Mouse (Mus musculus): ENCODE data around the gene Prex1. TPM values are rescaled to one million over a fixed set of nuclear protein-coding genes. Genes with fewer than 3 reads are reported as not detected.

Gene Prex1
- polyA plus RNA-seq, 1 experiment from 2014 or later: 38.8 TPM

DNA sequence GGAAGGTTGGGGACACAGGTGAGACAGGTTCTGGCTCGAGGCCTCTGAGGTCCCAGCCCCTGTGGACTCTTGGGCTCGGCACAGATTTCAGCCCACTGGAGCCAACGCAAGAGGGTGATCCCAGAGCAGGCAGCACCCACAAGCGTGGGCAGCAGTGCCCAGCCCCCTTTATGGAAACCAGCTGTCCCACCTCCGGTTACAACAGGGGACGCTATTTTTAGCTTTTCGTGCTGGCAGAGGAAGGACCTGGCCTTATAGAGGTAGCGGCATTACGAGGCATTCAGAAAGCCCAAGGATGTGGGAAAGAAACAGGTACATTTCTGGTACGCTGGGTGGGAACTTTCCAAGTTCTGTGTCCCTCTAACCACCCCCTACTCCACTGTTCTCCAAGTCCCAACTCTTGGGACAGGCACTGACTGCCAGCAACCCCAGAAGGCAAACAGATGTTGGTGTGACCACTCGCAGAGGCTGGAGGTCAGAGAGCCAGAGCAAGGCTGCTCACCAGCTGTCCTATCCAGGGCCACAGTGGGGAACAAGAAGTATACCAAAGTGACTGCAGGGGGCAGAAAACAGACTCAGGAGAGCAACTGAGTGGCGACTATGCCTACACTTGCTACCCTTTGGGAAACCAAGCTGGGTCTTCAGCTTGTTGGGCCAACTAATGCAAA is 108.3 kb downstream of the Prex1 start:
- Histone ChIP-seq H3K36me3 (peaks cover 9% of the 10 kb centered on the region; the same call in 1 of the 2 replicates), H3K4me3 (no peak overlapping the region), H3K4me2 (replicated peaks) (no peak overlapping the region), H3K9ac (replicated peaks) (no peak overlapping the region), H3K27me3 (no peaks in the 10 kb centered on the region), H3K4me1 (0 out of 2 replicates have a peak, but pooled peaks cover 4% of the 10 kb centered on the region), H3K9me3 (no peaks in the 10 kb centered on the region), H3K27ac (replicated peaks) (no peak overlapping the region)
- WGBS: 85% methylated on average over 12 of the region's 12 CpGs
- no peak for ATAC-seq (replicated peaks)

DNA sequence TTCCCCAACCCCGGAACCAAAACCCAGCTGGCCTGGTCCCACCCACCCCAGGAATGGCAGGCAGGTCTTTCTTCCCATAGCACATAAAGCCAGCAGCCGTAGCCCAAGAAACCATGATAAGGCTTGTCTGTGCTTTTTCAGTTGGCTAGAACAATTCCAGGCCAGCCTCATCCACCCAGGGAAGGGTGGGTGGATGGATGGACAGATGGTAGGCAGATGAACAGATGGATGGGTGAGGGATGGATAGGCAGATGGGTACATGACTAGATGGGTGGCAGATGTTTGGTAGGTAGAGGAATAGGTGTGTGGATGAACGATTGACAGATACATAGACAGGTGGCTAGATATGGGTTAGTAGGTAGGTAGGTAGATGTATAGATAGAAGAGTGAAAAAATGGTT is 110.7 kb downstream of the Prex1 start:
- peaks cover 9% of the 10 kb centered on the region; the same call in 1 of the 2 replicates for H3K36me3 ChIP-seq
- H3K27ac ChIP-seq (replicated peaks): no peak overlapping the region
- H3K9me3 ChIP-seq: no peaks in the 10 kb centered on the region
- H3K9ac ChIP-seq (replicated peaks): no peak overlapping the region
- H3K27me3 ChIP-seq: no peaks in the 10 kb centered on the region
- ATAC-seq (replicated peaks): no peak
- no peak overlapping the region for H3K4me2 ChIP-seq (replicated peaks)
- no peak overlapping the region for H3K4me3 ChIP-seq
- H3K4me1 ChIP-seq: no peaks in the 10 kb centered on the region
- WGBS: 86% methylated on average over 3 of the region's 3 CpGs

DNA sequence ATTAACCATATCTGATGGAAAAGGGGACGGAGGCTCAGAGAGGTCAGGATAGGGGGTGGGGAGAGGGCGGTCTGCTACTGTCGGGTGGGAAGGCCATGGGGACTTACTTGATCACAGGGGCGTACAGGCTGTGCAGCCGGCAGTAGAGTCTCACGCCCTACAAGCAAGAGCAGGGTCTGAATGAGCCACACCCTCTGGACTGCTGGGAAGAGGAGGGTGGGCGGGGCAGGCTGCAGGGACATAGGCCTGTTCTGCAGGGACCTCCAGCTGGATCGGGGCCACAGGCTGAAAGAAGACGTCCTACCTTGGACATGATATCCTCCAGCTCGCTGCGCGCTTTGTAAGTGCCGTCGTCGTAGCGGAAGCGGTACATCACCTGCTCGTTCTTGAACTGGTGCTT is 112.2 kb downstream of the Prex1 start:
- H3K4me2 ChIP-seq (replicated peaks): no peak overlapping the region
- 89% methylated on average over 18 of the region's 18 CpGs for WGBS
- no peak for ATAC-seq (replicated peaks)
- H3K4me1 ChIP-seq: no peaks in the 10 kb centered on the region
- peaks cover 9% of the 10 kb centered on the region; the same call in 1 of the 2 replicates for H3K36me3 ChIP-seq
- H3K9ac ChIP-seq (replicated peaks): no peak overlapping the region
- H3K4me3 ChIP-seq: no peak overlapping the region
- H3K9me3 ChIP-seq: no peaks in the 10 kb centered on the region
- no peaks in the 10 kb centered on the region for H3K27me3 ChIP-seq
- H3K27ac ChIP-seq (replicated peaks): no peak overlapping the region

DNA sequence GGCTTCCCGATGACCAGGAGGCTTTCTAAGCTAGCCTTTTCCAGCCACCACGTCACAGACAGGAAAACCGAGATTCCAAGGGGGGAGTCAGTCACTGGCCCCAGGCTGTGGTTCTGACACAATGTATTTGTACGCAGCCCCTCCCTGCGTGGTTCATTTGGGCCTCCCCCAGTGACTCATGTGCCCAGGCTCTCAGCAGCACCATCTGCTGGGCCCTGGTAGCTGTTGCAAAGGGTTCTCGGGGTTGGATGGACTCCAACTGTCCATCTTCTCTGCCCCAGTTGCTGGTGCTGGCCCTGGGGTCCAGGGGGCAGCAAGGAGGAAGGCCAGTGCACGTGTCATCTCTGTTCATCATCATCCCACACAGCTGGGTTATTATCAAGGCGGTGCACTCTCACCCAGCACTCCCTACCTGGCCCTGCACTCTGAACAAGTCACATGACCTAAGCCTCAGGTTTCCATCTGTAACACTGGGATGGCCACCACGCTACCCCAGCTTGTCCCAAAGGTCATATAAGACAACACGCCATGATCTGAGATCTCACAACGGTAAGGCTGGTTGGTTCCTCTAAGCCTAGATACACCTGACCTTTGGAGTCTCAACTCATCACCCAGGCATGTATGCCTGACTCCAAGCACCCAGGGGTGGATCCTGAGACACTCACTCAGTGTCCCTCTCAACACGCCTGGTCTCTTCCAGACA is 115.0 kb downstream of the Prex1 start:
- Histone ChIP-seq H3K4me3 (no peak overlapping the region), H3K27ac (replicated peaks) (no peak overlapping the region), H3K36me3 (peaks cover 9% of the 10 kb centered on the region; the same call in 1 of the 2 replicates), H3K9me3 (no peaks in the 10 kb centered on the region), H3K4me1 (no peaks in the 10 kb centered on the region), H3K9ac (replicated peaks) (no peak overlapping the region), H3K27me3 (no peaks in the 10 kb centered on the region), H3K4me2 (replicated peaks) (no peak overlapping the region)
- WGBS: 88% methylated on average over 12 of the region's 12 CpGs
- ATAC-seq (replicated peaks): no peak

DNA sequence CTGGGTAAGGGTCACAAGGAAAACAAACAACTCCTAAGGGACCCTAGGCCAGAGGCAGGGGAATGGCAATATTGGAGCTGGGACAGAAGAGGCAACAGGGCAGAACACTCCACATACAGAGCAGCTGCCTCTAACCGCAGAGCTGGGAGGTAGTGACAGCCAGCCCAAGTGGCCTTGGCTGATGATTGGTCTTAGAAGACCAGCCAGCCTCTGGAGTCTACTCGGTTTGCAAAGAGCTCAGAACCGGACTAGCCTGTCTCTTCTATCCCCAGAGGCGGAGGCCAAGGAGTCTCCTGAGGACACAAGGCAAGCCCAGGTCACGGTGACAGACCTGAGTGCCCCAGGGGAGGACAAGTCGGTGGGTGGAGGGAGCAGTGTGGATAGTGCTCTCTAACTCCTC is 115.9 kb downstream of the Prex1 start:
- H3K27me3 ChIP-seq: no peaks in the 10 kb centered on the region
- WGBS: 90% methylated on average over 6 of the region's 6 CpGs
- no peak for ATAC-seq (replicated peaks)
- no peak overlapping the region for H3K27ac ChIP-seq (replicated peaks)
- H3K4me1 ChIP-seq: no peaks in the 10 kb centered on the region
- H3K9me3 ChIP-seq: no peaks in the 10 kb centered on the region
- peaks cover 9% of the 10 kb centered on the region; the same call in 1 of the 2 replicates for H3K36me3 ChIP-seq
- no peak overlapping the region for H3K4me2 ChIP-seq (replicated peaks)
- no peak overlapping the region for H3K9ac ChIP-seq (replicated peaks)
- H3K4me3 ChIP-seq: no peak overlapping the region

DNA sequence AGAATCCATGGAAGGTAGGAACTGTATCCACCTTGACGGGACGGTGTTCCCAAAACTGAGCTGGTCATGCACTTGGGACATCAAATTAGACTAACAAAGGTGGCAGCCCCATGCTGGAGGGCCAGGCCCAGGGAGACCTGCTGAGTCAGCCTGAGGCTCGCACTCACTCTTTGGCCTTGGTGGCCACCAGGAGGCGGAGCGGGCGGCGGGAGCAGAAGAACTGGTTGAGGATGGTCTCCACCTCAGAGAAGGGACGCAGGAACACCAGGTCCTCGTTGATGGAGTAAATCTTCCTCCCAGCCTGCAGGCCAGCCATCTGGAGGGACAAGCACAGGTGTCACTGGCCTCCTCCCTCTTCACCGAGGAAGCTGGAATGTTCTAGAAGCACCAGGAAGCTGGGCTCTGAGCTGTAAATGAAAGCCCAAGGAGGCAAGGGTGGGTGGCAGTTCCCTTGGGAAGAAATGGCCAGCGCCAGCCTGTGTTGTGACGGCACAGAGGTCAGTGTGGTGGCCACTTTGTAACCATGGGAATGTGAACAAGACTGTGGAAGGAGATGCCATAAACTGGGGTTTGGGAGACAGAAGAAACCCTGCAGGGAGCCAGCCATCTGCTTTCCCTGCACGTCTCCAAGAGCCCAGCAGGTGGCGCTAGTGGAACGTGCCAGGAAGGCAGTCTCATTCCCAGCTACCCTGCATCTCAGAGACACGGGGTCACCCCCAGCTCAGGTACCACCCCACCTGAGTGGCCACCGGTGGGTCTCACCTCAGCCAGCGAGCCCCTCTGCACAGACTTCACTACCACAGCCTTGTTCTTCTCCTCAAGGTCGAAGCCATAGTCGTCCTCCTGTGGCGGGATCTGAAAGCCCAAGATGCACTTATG is 121.4 kb downstream of the Prex1 start:
- H3K4me1 ChIP-seq: no peaks in the 10 kb centered on the region
- H3K4me3 ChIP-seq: no peak overlapping the region
- no peaks in the 10 kb centered on the region for H3K27me3 ChIP-seq
- H3K27ac ChIP-seq (replicated peaks): no peak overlapping the region; the same call in 1 of the 2 replicates
- peak; percentile 68 for ATAC-seq (replicated peaks)
- H3K9me3 ChIP-seq: no peaks in the 10 kb centered on the region
- no peak overlapping the region for H3K9ac ChIP-seq (replicated peaks)
- 37% methylated on average over 21 of the region's 21 CpGs for WGBS
- H3K4me2 ChIP-seq (replicated peaks): no peak overlapping the region
- H3K36me3 ChIP-seq: peaks cover 5% of the 10 kb centered on the region; the same call in 1 of the 2 replicates

DNA sequence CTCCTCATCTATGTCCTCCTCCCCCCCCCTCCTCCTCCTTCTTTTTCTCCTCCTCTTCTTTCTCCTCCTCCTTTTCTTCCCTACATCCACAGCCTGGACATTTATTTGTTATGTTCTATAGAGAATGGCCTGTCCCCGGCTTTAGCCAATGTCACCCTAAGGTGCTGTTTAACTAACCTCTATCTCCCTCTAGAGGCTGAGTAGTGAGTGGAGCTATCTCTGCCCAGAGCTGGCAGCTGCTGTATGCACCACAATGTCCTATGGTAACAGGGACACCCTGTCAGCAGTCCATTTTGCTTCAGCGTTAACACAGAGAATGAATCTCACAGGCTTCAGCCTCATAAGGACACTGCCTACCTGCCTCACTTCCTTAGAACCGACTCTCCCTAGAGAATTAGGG is 129.1 kb downstream of the Prex1 start:
- Histone ChIP-seq H3K4me2 (replicated peaks) (no peak overlapping the region), H3K27me3 (no peaks in the 10 kb centered on the region), H3K4me3 (no peak overlapping the region), H3K27ac (replicated peaks) (no peak overlapping the region), H3K9me3 (no peaks in the 10 kb centered on the region), H3K4me1 (no peaks in the 10 kb centered on the region), H3K36me3 (peaks cover 25% of the 10 kb centered on the region), H3K9ac (replicated peaks) (no peak overlapping the region)
- ATAC-seq (replicated peaks): no peak
- 79% methylated on average over 3 of the region's 3 CpGs for WGBS

DNA sequence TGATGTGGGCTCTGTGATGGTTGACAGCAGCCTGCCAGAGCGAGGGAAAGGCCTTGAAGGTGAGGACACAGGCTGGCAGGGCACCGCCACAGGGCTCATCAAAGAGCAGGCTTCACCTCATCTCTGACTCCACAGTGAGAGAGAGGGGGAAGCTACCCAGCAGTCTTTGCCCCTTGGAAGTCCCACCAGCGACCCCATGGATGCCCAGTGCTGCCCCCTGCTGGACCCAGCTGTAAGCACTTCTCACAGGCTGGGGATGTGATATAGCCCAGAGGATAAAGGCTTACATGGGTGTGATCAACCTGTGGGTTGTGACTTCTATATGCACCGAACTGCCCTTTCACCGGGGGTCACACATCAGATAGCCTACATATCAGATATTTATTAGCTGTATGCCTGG is 130.3 kb downstream of the Prex1 start:
- no peaks in the 10 kb centered on the region for H3K4me1 ChIP-seq
- 94% methylated on average over 5 of the region's 5 CpGs for WGBS
- no peak overlapping the region for H3K4me2 ChIP-seq (replicated peaks)
- ATAC-seq (replicated peaks): no peak
- H3K9ac ChIP-seq (replicated peaks): no peak overlapping the region
- H3K4me3 ChIP-seq: no peak overlapping the region
- no peaks in the 10 kb centered on the region for H3K9me3 ChIP-seq
- H3K36me3 ChIP-seq: peaks cover 29% of the 10 kb centered on the region
- H3K27me3 ChIP-seq: no peaks in the 10 kb centered on the region
- no peak overlapping the region for H3K27ac ChIP-seq (replicated peaks)

DNA sequence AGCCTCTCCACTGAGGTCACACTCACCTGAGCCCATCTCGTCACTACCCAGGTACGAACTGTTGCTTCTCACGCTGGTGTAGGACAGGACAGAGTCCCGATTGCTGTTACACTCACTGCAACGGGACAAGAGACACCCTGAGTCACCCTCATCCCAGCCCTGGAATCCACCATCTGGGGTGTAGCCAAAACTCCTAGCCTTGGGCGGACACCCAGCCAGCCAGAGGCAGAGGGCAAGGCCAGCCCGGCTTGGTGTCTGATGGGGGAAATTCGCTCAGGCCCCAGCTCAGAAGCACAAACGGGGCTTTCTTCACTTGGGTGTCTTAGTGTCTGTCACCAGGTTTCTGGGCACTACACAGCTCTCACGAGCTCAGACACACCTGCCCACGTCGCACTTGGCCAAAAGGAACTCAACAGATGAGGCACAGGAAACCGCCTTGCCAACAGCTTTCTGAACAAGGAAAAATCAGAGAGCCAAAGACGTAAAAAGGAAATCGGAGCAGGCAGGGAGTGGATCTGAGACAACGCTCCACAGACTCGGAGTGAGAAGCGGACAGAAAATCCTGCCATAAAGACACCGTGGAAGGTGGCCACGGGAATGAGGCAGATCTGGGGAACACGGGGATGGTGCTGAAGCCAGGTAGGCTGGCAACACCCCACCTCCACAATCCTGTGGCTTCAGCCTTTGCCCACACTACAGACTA is 131.6 kb downstream of the Prex1 start:
- H3K9me3 ChIP-seq: no peaks in the 10 kb centered on the region

DNA sequence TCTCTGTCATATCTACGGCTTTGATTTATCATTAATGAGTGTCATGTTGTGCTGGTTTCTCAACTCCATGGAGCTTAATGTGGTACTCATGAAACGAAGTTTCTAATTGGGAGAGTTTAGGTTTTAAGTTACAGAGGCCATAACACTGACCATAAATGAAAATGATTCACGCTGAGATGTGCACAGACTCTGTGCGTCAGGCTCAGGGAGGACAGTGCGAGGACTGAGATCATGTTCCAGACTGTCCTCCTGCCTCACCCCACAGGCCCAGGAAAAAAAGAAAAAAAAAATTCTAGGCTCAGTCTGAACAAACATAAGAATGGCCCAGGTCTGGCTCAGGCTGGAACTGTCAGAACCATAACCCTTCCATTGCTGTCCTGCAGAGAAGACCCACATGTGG is 133.8 kb downstream of the Prex1 start:
- Histone ChIP-seq H3K4me1 (no peaks in the 10 kb centered on the region), H3K9ac (replicated peaks) (no peak overlapping the region), H3K9me3 (no peaks in the 10 kb centered on the region), H3K4me2 (replicated peaks) (no peak overlapping the region), H3K4me3 (no peak overlapping the region), H3K27ac (replicated peaks) (no peak overlapping the region), H3K36me3 (peaks cover 13% of the 10 kb centered on the region), H3K27me3 (no peaks in the 10 kb centered on the region)
- 93% methylated on average over 5 of the region's 5 CpGs for WGBS
- ATAC-seq (replicated peaks): no peak

More for the DNA sequence above, 131.6 kb downstream of the Prex1 start:
- no peaks in the 10 kb centered on the region for H3K4me1 ChIP-seq
- WGBS: 89% methylated on average over 21 of the region's 21 CpGs
- no peak overlapping the region for H3K27ac ChIP-seq (replicated peaks)
- no peak overlapping the region for H3K4me3 ChIP-seq
- no peaks in the 10 kb centered on the region for H3K27me3 ChIP-seq
- H3K9ac ChIP-seq (replicated peaks): no peak overlapping the region
- no peak for ATAC-seq (replicated peaks)
- peaks cover 29% of the 10 kb centered on the region for H3K36me3 ChIP-seq
- no peak overlapping the region for H3K4me2 ChIP-seq (replicated peaks)

DNA sequence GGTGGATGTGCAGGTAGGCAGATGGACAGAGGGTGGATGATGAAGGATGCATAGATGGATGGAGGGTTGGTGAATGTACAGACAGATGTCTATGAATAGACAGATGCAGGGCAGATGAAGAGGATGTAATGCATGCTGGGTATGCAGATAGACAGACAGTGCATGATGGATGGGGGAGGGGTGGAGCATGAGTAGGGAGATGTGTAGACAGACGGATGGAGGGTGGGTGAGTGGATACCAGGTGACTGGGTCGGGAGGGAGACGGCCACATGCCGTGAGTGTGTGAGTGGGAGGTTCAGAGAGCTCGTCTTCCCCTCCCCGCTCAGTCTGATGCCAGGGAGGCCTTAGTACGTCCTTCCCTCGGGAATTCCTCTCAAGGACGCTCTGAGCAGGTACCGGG is 134.3 kb downstream of the Prex1 start:
- no peak overlapping the region for H3K27ac ChIP-seq (replicated peaks)
- H3K4me1 ChIP-seq: no peaks in the 10 kb centered on the region
- no peak overlapping the region for H3K4me3 ChIP-seq
- no peaks in the 10 kb centered on the region for H3K27me3 ChIP-seq
- no peak for ATAC-seq (replicated peaks)
- 86% methylated on average over 10 of the region's 10 CpGs for WGBS
- peaks cover 12% of the 10 kb centered on the region for H3K36me3 ChIP-seq
- no peak overlapping the region for H3K4me2 ChIP-seq (replicated peaks)
- no peak overlapping the region for H3K9ac ChIP-seq (replicated peaks)
- no peaks in the 10 kb centered on the region for H3K9me3 ChIP-seq
